Mouse (Mus musculus) CH12.LX (cell line): ENCODE results near the gene Gm11146.

Experiments
- CHD2 ChIP-seq: IDR thresholded peaks from 2 replicates; pipeline ENCODE4 v1.6.1; 2011; ENCODE audit warnings: low read length, improper control_type of control experiment
- CTCF ChIP-seq, 2 experiments: IDR thresholded peaks in 1 of 2; conservative IDR thresholded peaks in 1 of 2; 2 replicates each; pipeline ENCODE4 v1.5.1; 2011 to 2012; ENCODE audit warnings: low read depth in 2 of 2, low read length in 2 of 2, improper control_type of control experiment in 1 of 2, inconsistent platforms in 1 of 2, mild to moderate bottlenecking in 1 of 2, moderate library complexity in 1 of 2
- E2F4 ChIP-seq: IDR thresholded peaks from 2 replicates; pipeline ENCODE4 v1.6.1; 2011; ENCODE audit warnings: low read depth, low read length, improper control_type of control experiment; ENCODE audit not compliant: insufficient replicate concordance
- HCFC1 ChIP-seq: IDR thresholded peaks from 2 replicates; pipeline ENCODE4 v1.6.1; 2012; ENCODE audit warnings: low read depth, mild to moderate bottlenecking, inconsistent platforms, low read length, improper control_type of control experiment
- KAT2A ChIP-seq: IDR thresholded peaks from 2 replicates; pipeline ENCODE4 v1.6.1; 2012; ENCODE audit warnings: low read length, improper control_type of control experiment, inconsistent platforms; ENCODE audit not compliant: insufficient replicate concordance
- MAFK ChIP-seq: IDR thresholded peaks from 2 replicates; pipeline ENCODE4 v1.6.1; 2011; ENCODE audit warnings: low read length, improper control_type of control experiment; ENCODE audit not compliant: insufficient replicate concordance
- MAZ ChIP-seq: IDR thresholded peaks from 2 replicates; pipeline ENCODE4 v1.6.1; 2012; ENCODE audit warnings: low read depth, mild to moderate bottlenecking, inconsistent platforms, low read length, improper control_type of control experiment, moderate library complexity
- POLR2A ChIP-seq: IDR thresholded peaks from 2 replicates; pipeline ENCODE4 v1.6.1; 2011; ENCODE audit warnings: low read depth, mild to moderate bottlenecking, improper control_type of control experiment, low read length
- RCOR1 ChIP-seq: conservative IDR thresholded peaks from 2 replicates; pipeline ENCODE4 v1.6.1; 2012; ENCODE audit warnings: low read depth, mild to moderate bottlenecking, inconsistent platforms, low read length, improper control_type of control experiment
- USF2 ChIP-seq: conservative IDR thresholded peaks from 2 replicates; pipeline ENCODE4 v1.6.1; 2011; ENCODE audit warnings: low read depth, low read length, improper control_type of control experiment
- ZC3H11A ChIP-seq: IDR thresholded peaks from 2 replicates; pipeline ENCODE4 v1.6.1; 2012; ENCODE audit warnings: low read depth, mild to moderate bottlenecking, inconsistent platforms, low read length, improper control_type of control experiment
- ZNF384 ChIP-seq: IDR thresholded peaks from 2 replicates; pipeline ENCODE4 v1.6.1; 2012; ENCODE audit warnings: low read depth, low read length, improper control_type of control experiment, inconsistent platforms

- TF ChIP-seq ZNF384: no peak
- no peak for TF ChIP-seq E2F4
- TF ChIP-seq POLR2A: no peak
- TF ChIP-seq ZC3H11A: no peak
- no peak for TF ChIP-seq KAT2A
- no peak for TF ChIP-seq MAFK
- no peak for TF ChIP-seq RCOR1
- no peak for TF ChIP-seq HCFC1
- no peak for TF ChIP-seq CTCF (conservative IDR thresholded peaks at IDR 0.05 in 1 of 2, IDR thresholded peaks at IDR 0.05 in 1 of 2; ENCODE audit: low read depth in 2 of 2, low read length in 2 of 2)
- no peak for TF ChIP-seq CHD2
- no peak for TF ChIP-seq USF2
- no peak for TF ChIP-seq MAZ
Observed at GRCm38 (mm10) chr16:77593828-77594421, 8.0 kb downstream of the Gm11146 start.
